Mouse (Mus musculus): ENCODE data around the gene Cdca4. TPM values are rescaled to one million over a fixed set of nuclear protein-coding genes. Genes with fewer than 3 reads are reported as not detected.

The Cdca4 gene
- 17.0 and 21.4 TPM in 2 replicates for polyA plus RNA-seq (2012; rRNA removed)

DNA sequence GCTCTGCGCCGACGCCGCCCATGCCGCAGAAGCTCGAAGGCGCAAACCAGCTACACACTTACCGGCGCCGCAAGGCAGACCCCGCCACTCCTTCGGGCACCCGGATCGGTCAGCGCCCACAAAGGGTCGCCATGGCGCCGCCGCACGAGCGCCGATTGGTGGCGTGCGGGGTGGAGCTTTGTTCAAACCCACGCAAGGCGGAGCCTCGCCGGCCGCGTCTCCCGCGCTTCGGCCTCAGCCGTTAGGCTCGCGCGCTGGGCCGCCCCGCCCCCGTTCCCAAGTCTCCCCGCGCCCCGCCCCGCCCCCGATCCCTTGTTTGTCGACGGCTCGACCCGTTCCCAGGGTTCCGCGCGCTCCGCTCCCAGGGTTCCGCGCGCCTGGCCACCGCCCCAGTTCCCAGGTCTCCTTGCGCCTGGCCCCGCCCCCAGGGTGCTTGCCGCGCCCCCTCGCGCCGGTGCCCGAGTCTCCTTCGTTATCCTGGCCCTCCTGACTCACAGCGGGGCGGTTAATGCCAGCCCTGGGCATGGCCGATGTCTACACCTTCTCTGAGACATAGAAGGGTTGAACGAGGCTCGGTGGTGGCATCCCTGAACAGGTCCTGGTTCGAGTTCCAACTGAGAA, at the start of gene Cdca4:
Cdca4 (minus strand) TSS at position 180 of the 621 bp plus-strand sequence.
- WGBS, result 1% methylated on average over 64 of the region's 72 CpGs
- peak; percentile 96 for DNase-seq
- peak within 1 kb of the TSS; percentile 90 for H3K4me3 ChIP-seq (replicated peaks; ENCODE audit: extremely low read depth, low read depth, low read length)
- H3K4me1 ChIP-seq (ENCODE audit: control insufficient read depth, insufficient read depth, low read length), result peaks cover 9% of the 10 kb centered on the region
- TF ChIP-seq CTCF (IDR thresholded peaks at IDR 0.05; ENCODE audit: insufficient read depth, low read length), result no peak
- peak; percentile 74; the same call in 1 of the 2 replicates for TF ChIP-seq POLR2A (IDR thresholded peaks at IDR 0.05; ENCODE audit: borderline replicate concordance, extremely low read depth, low read depth, low read length)

DNA sequence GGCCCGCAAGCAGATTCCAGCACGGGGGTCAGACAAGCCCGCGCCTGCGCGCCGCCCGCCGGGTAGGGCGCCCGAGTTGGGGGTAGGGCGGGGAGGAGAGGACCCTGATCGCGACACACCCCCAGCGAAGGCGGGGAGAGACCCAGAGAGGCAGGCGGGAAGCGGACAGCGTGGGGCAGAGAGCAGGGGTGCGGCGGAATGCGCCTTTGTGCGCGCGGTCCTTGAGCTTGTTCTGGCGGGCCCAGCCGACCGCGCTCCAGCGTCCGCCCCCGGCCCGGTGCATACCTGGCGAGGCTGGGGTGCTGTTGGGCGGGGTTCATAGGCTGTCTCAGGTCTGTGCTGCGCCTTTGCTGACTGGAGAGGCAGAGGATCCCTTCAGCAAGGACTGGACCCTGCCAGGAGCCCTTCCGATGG, 48.4 kb upstream of the Cdca4 start:
- H3K4me3 ChIP-seq (replicated peaks; ENCODE audit: extremely low read depth, low read depth, low read length), result no peak overlapping the region
- no peak for DNase-seq
- peaks cover 22% of the 10 kb centered on the region for H3K4me1 ChIP-seq (ENCODE audit: control insufficient read depth, insufficient read depth, low read length)
- TF ChIP-seq CTCF (IDR thresholded peaks at IDR 0.05; ENCODE audit: insufficient read depth, low read length) (no peak), POLR2A (IDR thresholded peaks at IDR 0.05; ENCODE audit: borderline replicate concordance, extremely low read depth, low read depth, low read length) (no peak)
- WGBS, result 10% methylated on average over 34 of the region's 37 CpGs

- WGBS, result 21% methylated on average over 17 of the region's 17 CpGs
- H3K4me3 ChIP-seq (replicated peaks; ENCODE audit: extremely low read depth, low read depth, low read length), result no peak overlapping the region
- no peak for TF ChIP-seq POLR2A (IDR thresholded peaks at IDR 0.05; ENCODE audit: borderline replicate concordance, extremely low read depth, low read depth, low read length)
- TF ChIP-seq CTCF (IDR thresholded peaks at IDR 0.05; ENCODE audit: insufficient read depth, low read length), result no peak
- H3K4me1 ChIP-seq (ENCODE audit: control insufficient read depth, insufficient read depth, low read length), result peaks cover 22% of the 10 kb centered on the region
- DNase-seq, result no peak
Observed at GRCm38 (mm10) chr12:112877073-112877576, 47.9 kb upstream of the Cdca4 start.

GRCm38 (mm10) chr12:112876332-112877072, 47.3 kb upstream of the Cdca4 start:
- 9% methylated on average over 28 of the region's 28 CpGs for WGBS
- Histone ChIP-seq H3K4me3 (replicated peaks; ENCODE audit: extremely low read depth, low read depth, low read length) (peak overlapping the region; percentile 21), H3K4me1 (ENCODE audit: control insufficient read depth, insufficient read depth, low read length) (peaks cover 22% of the 10 kb centered on the region)
- peak; percentile 73 for DNase-seq
- TF ChIP-seq CTCF (IDR thresholded peaks at IDR 0.05; ENCODE audit: insufficient read depth, low read length) (no peak), POLR2A (IDR thresholded peaks at IDR 0.05; ENCODE audit: borderline replicate concordance, extremely low read depth, low read depth, low read length) (peak; percentile 33; the same call in 1 of the 2 replicates)

- Histone ChIP-seq H3K4me1 (ENCODE audit: control insufficient read depth, insufficient read depth, low read length) (peaks cover 22% of the 10 kb centered on the region), H3K4me3 (replicated peaks; ENCODE audit: extremely low read depth, low read depth, low read length) (no peak overlapping the region)
- WGBS, result 27% methylated on average over 16 of the region's 16 CpGs
- TF ChIP-seq CTCF (IDR thresholded peaks at IDR 0.05; ENCODE audit: insufficient read depth, low read length) (peak; percentile 76), POLR2A (IDR thresholded peaks at IDR 0.05; ENCODE audit: borderline replicate concordance, extremely low read depth, low read depth, low read length) (no peak)
- peak; percentile 86 for DNase-seq
Observed at GRCm38 (mm10) chr12:112875225-112876013, 46.2 kb upstream of the Cdca4 start.

DNA sequence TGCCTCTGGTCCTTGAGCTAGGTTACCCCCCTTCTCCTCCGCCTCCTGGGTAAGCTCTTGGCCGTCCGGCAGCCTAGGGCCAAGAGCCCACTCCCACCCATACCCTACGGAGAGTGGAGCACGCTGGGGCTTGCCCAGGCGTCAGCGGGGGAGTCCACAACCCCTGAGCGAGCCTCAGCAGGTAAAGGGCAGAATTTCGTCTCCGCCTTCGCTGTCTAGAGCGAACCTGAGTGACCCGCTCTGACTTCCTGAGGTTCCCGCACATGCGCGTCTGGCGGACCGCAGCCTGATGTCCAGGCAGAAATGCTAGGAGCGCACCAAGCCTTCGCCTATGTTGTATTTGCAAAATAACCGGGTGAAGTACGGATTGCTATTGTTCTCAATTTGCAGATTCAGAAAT, 45.0 kb upstream of the Cdca4 start:
- H3K4me3 ChIP-seq (replicated peaks; ENCODE audit: extremely low read depth, low read depth, low read length), result no peak overlapping the region
- DNase-seq, result no peak
- WGBS, result 32% methylated on average over 22 of the region's 22 CpGs
- H3K4me1 ChIP-seq (ENCODE audit: control insufficient read depth, insufficient read depth, low read length), result peaks cover 15% of the 10 kb centered on the region
- TF ChIP-seq POLR2A (IDR thresholded peaks at IDR 0.05; ENCODE audit: borderline replicate concordance, extremely low read depth, low read depth, low read length), result no peak
- no peak for TF ChIP-seq CTCF (IDR thresholded peaks at IDR 0.05; ENCODE audit: insufficient read depth, low read length)

- DNase-seq, result peak; percentile 60
- H3K4me1 ChIP-seq (ENCODE audit: control insufficient read depth, insufficient read depth, low read length), result peaks cover 15% of the 10 kb centered on the region
- TF ChIP-seq CTCF (IDR thresholded peaks at IDR 0.05; ENCODE audit: insufficient read depth, low read length) (peak; percentile 86), POLR2A (IDR thresholded peaks at IDR 0.05; ENCODE audit: borderline replicate concordance, extremely low read depth, low read depth, low read length) (no peak)
- H3K4me3 ChIP-seq (replicated peaks; ENCODE audit: extremely low read depth, low read depth, low read length), result no peak overlapping the region
- 22% methylated on average over 18 of the region's 18 CpGs for WGBS
Observed at GRCm38 (mm10) chr12:112873452-112874190, 44.4 kb upstream of the Cdca4 start.

DNA sequence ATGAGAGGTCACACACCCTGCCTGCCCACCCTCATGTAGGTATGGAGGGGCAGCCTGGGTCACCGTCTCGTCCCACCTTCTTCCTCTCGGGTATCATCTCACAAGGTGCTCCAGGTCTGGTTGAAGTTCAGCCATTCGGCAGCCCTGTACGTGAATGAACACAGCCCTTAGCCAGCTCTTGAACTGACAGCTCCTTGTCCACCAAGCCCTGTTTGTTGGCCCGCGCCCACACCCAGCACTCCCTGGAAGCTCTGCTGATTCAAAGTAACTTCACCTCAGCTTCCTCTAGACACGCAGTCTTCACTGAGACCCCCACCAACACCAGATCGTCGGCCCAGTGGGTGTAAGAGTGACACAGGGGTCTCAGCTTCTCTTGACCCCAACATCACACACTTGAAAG, 43.8 kb upstream of the Cdca4 start:
- no peak for TF ChIP-seq CTCF (IDR thresholded peaks at IDR 0.05; ENCODE audit: insufficient read depth, low read length)
- no peak for TF ChIP-seq POLR2A (IDR thresholded peaks at IDR 0.05; ENCODE audit: borderline replicate concordance, extremely low read depth, low read depth, low read length)
- Histone ChIP-seq H3K4me3 (replicated peaks; ENCODE audit: extremely low read depth, low read depth, low read length) (no peak overlapping the region), H3K4me1 (ENCODE audit: control insufficient read depth, insufficient read depth, low read length) (peaks cover 15% of the 10 kb centered on the region)
- no peak for DNase-seq
- 79% methylated on average over 10 of the region's 10 CpGs for WGBS
